Mouse (Mus musculus): ENCODE results near the gene Gm45233. TPM values are rescaled to one million over a fixed set of nuclear protein-coding genes. Genes with fewer than 3 reads are reported as not detected.
"Not testable (repeated sequence)": the region's sequence is repeated elsewhere in the genome, so short reads cannot be mapped to it uniquely, and the experiment has no call there.

Gene Gm45233
- 2.5 and 2.6 TPM in 2 replicates for polyA plus RNA-seq (2012; rRNA removed)

DNA sequence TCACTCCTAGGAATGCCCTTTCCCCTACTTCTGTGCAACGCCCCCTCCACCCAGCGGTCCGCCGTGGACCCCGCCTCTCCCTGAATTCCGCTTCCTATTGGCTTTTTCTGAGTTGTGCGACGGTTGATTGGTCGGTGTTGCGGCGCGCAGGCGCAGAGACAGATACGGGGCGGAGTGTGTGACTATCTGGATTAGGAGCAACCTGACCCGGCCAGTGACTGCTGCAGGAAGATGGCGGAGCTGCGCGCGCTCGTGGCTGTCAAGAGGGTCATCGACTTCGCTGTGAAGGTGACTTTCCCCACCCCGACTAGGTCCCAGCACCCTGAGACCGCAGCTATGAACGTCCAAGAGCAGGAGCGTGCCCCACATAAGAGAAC lies at the start of gene Gm45233, which contains the start of gene Etfb:
Gm45233 (plus strand) TSS at position 212 of the 377 bp plus-strand sequence.
Etfb (plus strand) TSS at position 167 of the 377 bp plus-strand sequence.
- peak; percentile 92 to 96 for DNase-seq (ENCODE audit: extremely low spot score in 1 of 2, low spot score in 1 of 2)

DNA sequence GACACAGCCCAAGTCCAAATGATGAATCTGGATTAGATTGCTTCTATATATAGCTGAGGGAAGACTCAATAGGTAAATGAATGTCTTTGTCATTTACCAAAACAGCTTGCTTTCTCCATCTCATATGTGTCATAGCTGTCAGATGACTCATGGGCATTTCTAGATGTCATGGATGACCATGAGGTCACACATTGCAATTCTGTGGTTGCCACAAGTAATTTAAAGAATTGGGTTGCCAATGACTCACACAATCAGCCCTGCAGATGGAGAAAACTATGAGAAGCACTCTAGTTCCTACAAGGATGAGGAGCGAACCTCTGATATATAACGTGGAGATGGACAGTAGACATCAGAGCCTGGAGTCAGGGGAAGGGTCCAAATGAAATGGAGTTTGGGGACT lies 44.4 kb upstream of the Gm45233 start:
- no peak for DNase-seq (ENCODE audit: extremely low spot score in 1 of 2, low spot score in 1 of 2)

GRCm38 (mm10) chr7:43402718-43403117 lies 41.2 kb upstream of the Gm45233 start:
- no peak for DNase-seq (ENCODE audit: extremely low spot score in 1 of 2, low spot score in 1 of 2)

GRCm38 (mm10) chr7:43407573-43407972 lies 36.4 kb upstream of the Gm45233 start:
- DNase-seq (ENCODE audit: extremely low spot score in 1 of 2, low spot score in 1 of 2): no peak

DNA sequence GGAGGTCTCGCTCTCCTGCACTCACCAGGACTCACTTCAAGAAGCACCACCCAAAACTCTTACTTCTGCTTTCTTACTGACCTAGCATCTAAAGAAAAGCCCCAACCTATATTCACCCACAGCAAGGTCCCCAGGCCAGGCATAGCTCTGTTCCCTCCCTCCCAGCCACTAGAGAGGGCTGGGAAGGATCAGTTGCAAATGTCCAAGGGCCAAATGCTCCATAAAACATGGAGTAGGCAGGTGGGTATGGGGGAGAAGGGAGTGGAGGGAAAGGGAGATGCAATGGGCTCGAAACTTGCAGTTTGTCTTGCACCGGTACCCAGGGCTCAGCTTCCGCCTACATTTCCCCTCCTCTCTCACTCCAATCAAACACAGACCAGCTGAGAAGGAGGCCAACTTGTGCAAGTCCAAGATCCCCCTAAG lies 35.8 kb upstream of the Gm45233 start, which contains the start of gene Siglecg:
Siglecg (plus strand) TSS at position 74 of the 423 bp plus-strand sequence.
- DNase-seq (ENCODE audit: extremely low spot score in 1 of 2, low spot score in 1 of 2): no peak

- DNase-seq (ENCODE audit: extremely low spot score in 1 of 2, low spot score in 1 of 2): no peak
These were observed 34.8 kb upstream of the Gm45233 start for GRCm38 (mm10) chr7:43409084-43409483.

DNA sequence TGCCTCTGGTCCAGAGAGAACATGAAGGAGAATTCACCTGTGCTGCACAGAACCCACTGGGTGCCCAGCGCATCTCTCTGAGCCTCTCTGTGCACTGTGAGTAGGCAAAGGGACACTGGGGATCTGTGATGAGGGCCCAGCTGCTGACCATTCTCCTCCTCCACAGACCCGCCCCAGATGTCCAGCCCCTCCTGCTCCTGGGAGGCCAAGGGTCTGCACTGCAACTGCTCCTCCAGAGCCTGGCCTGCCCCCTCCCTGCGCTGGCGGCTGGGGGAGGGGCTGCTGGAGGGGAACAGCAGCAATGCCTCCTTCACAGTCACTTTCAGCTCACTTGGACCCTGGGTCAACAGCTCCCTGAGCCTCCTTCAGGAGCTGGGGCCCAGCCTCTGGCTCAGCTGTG lies 32.2 kb upstream of the Gm45233 start:
- DNase-seq (ENCODE audit: extremely low spot score in 1 of 2, low spot score in 1 of 2): not testable (repeated sequence)

DNA sequence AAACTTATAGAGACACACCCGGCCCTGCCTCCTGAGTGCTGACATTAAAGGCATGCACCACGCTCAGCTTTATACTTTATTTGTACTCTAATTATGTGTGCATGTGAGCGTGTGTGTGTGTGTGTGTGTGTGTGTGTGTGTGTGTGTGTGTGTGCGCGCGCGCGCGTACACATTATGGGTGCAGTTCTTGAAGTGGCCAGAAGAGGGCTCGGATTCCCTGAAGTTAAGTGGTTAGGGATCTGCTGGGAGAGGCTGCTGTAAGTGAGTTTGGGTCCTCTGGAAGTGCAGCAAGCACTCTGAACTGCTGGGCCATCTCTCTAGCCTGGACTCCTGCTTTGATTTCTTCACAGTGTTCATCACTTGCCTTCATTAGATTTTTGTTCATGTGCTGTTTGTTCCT lies 26.6 kb upstream of the Gm45233 start:
- no peak for DNase-seq (ENCODE audit: extremely low spot score in 1 of 2, low spot score in 1 of 2)

GRCm38 (mm10) chr7:43422995-43423617 lies 20.8 kb upstream of the Gm45233 start:
- DNase-seq (ENCODE audit: extremely low spot score in 1 of 2, low spot score in 1 of 2): peak; percentile 35 to 91

- no peak for DNase-seq (ENCODE audit: extremely low spot score in 1 of 2, low spot score in 1 of 2)
These were observed 19.8 kb upstream of the Gm45233 start for GRCm38 (mm10) chr7:43423991-43424625.

GRCm38 (mm10) chr7:43427406-43427805 lies 16.5 kb upstream of the Gm45233 start, which contains the start of gene Lim2:
Lim2 (plus strand) TSS chr7:43427670.
- no peak for DNase-seq (ENCODE audit: extremely low spot score in 1 of 2, low spot score in 1 of 2)

- no peak for DNase-seq (ENCODE audit: extremely low spot score in 1 of 2, low spot score in 1 of 2)
These were observed 14.4 kb upstream of the Gm45233 start for GRCm38 (mm10) chr7:43429500-43429899.

DNA sequence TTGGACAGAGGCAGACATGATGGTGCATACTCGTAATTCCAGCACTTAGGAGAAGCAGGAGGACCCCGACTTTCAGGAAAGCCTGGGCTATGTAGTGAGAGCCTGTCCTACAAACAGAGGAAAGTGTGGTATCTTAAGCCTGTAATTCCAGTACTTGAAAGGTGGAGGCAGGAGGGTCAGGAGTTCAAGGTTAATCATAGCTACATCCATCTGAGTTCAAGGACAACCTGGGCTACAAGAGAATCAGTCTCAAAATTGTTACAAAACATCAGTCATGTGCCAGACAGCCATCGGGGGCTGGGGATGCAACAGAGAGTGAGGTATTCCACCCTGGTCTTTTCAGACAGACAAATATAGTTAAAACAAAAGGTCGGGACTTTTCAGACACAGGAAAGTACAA lies 11.0 kb upstream of the Gm45233 start:
- DNase-seq (ENCODE audit: extremely low spot score in 1 of 2, low spot score in 1 of 2): no peak

DNA sequence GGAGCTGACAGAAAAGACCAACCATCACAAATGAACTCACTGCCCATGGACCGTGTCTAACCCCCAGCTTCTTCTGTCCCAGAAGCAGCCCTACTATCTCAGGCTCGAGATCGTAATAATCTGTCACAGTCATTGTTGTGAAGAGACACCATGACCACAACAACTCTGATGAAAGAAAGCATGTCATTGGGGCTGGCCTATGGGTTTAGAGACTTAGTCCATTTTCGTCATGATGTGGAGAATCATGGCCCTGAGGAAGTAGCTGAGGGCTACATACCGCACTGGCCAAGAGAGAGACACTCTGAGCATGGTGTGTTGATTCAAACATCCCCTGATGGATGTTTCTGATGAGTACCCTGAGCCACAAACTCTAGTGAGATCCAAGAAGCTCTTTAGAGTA lies 9.3 kb upstream of the Gm45233 start:
- DNase-seq (ENCODE audit: extremely low spot score in 1 of 2, low spot score in 1 of 2): no peak

GRCm38 (mm10) chr7:43436341-43437255 lies 7.3 kb upstream of the Gm45233 start, which contains the start of gene Nkg7:
Nkg7 (plus strand) TSS chr7:43437073.
- DNase-seq (ENCODE audit: extremely low spot score in 1 of 2, low spot score in 1 of 2): no peak

DNA sequence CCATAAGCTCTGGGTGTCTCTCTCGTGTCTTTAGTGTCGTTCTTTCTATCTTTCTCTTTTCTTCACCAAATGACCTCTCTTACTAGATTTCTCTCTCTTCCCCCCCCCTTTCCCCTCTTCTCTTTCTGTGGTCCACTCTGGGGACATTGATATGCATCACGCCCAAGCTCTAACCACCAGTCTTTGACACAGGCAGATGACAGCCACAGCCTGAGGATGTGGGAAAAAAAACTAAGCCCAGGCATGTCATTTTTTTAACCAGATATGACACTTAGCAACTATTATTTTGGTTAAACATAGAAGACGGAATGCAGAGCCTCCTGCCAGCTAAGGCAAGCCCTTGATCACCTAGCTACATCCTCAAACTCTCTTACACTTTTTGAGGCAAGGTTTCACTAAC lies 5.3 kb upstream of the Gm45233 start:
- no peak for DNase-seq (ENCODE audit: extremely low spot score in 1 of 2, low spot score in 1 of 2)

DNA sequence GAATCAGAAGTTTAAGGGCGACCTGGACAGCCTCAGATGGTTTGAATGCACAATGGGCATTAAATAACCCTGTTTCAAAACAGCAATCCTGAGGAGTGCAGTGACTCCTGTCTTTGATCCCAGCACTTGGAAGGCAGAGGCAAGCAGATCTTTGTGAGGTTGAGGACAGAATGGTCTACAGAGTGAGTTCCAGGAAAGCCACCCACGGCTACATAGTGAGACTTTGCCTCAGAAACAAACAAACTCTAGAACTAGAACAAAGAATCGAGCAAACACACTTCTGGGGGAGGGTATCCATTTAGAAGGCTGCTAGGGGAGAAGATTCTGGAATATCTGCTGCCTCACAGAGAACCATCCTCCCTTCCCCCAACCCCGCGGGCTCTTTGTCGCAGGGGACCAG lies 3.4 kb upstream of the Gm45233 start, which contains the start of gene Cldnd2:
Cldnd2 (plus strand) TSS at position 301 of the 400 bp plus-strand sequence.
- DNase-seq (ENCODE audit: extremely low spot score in 1 of 2, low spot score in 1 of 2): no peak

GRCm38 (mm10) chr7:43441071-43441470 lies 2.9 kb upstream of the Gm45233 start:
- no peak for DNase-seq (ENCODE audit: extremely low spot score in 1 of 2, low spot score in 1 of 2)

- DNase-seq (ENCODE audit: extremely low spot score in 1 of 2, low spot score in 1 of 2): no peak
These were observed 1.2 kb upstream of the Gm45233 start for GRCm38 (mm10) chr7:43442684-43443083.

DNA sequence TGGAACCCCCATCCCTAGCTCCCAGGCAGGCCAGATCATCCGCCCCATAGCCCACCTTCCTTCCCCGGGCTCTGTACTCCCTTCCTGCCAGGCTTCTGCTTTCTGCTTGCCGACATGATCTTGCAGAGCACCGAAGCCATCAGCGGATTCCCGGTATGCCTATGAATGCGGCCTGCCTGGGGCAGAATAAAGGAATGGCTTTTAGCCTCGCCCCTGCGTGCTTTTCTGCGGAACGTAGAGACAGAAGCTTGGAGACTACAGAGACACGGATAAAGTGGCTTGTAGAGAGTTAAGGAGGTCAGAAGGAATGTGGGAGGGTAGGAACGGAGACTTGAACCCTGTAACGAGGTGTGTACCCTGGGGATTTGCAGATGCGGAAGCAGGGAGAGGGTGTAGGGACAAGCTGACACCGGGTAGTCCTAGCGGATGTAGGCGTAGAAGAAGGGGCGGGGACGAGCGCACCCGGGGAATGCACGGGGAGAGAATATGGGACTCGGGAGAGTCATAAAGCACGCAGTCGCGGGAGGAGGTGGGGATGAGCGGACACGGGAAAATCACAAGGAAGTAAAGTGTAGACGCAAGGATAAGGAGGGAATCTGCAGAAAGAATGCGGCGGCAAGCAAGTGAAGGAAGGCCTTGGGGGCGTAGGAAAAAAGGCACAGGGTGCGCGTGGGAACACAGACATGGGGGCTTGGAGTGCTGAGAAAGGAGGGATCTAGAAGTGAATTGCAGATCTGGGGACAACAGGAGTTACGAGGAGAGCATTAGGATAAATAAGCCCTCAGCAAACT lies 607 bp upstream of the Gm45233 start:
- DNase-seq (ENCODE audit: extremely low spot score in 1 of 2, low spot score in 1 of 2): peak; percentile 55 to 75
